Mouse (Mus musculus): ENCODE results near the gene Mccc2. TPM values are rescaled to one million over a fixed set of nuclear protein-coding genes. Genes with fewer than 3 reads are reported as not detected.
A peak's percentile ranks its signal among the peaks of the same experiment; 100 is the strongest.

Mccc2 gene
- polyA plus RNA-seq, 1 experiment from 2014 or later, result 33.0 TPM

DNA sequence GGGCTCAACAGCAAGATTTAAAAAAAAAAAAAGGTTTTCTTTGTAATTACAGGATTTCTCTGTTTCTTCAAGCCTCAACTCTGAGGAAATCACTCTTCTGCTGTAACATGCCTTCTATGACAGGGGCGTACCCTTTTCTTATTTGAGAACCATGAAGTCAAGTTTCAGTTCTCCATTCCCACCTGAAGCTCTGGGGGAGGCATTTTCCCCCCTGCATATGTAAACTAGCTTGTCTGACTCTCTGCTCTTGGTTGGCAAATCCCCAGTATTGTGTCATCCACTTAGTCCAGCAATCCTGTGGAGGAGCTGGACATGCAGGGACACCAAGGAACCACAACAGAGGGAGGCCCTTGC, 59.9 kb downstream of the Mccc2 start:
- H3K4me2 ChIP-seq (ENCODE audit: low read depth, low read length, severe bottlenecking), result no peak overlapping the region
- no peaks in the 10 kb centered on the region for H3K27me3 ChIP-seq (ENCODE audit: control insufficient read depth, insufficient read depth, low read length)
- H3K36me3 ChIP-seq (ENCODE audit: control insufficient read depth, insufficient read depth, low read length), result no peaks in the 10 kb centered on the region; the same call in 1 of the 2 replicates
- no peak overlapping the region for H3K9ac ChIP-seq (ENCODE audit: low read length)
- 94% methylated on average over 1 of the region's 1 CpGs for WGBS
- H3K27ac ChIP-seq (ENCODE audit: low read depth, low read length), result no peak overlapping the region
- H3K9me3 ChIP-seq (ENCODE audit: control insufficient read depth, low read length), result no peaks in the 10 kb centered on the region
- no peaks in the 10 kb centered on the region for H3K4me1 ChIP-seq (replicated peaks; ENCODE audit: control insufficient read depth, insufficient read depth, low read length)
- DNase-seq (ENCODE audit: low spot score) (no peak), ATAC-seq (replicated peaks; ENCODE audit: low FRiP score) (no peak)
- no peak overlapping the region for H3K4me3 ChIP-seq (ENCODE audit: low read depth, low read length)

DNA sequence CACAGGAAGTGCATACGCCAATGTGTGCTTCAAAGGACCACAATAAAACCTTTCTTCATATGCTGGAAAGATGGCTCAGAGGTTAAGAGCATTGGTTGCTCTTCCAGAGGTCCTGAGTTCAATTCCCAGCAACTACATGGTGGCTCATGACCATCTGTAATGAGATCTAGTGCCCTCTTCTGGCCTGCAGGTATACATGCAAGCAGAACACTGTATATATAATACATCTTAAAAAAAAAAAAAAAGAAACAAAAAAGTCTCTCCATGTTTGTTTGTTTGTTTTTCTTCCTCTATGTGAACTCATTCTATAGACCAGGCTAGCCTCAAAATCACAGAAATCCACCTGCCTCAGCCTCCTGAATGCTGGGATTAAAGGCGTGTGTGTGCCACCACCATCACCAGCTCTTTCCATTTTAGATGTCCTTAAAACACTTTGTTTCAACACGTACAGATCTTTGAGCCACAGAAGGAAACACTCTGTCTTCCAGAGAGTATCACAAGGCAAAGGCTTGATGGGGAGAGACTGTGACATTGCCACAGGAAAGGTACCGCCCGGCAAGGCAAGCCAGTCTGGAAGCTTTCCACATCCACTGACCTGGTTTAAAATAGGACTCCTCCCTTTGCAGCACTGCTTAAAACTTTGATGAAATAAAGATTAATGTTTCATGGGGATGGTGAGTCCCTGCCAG, 60.4 kb downstream of the Mccc2 start:
- 94% methylated on average over 5 of the region's 5 CpGs for WGBS
- no peak for ATAC-seq (replicated peaks; ENCODE audit: low FRiP score)
- H3K9me3 ChIP-seq (ENCODE audit: control insufficient read depth, low read length), result no peaks in the 10 kb centered on the region

GRCm38 (mm10) chr13:99947417-99947816, 68.0 kb downstream of the Mccc2 start:
- 85% methylated on average over 4 of the region's 4 CpGs for WGBS
- no peak overlapping the region for H3K4me3 ChIP-seq (ENCODE audit: low read depth, low read length)
- ATAC-seq (replicated peaks; ENCODE audit: low FRiP score), result no peak
- no peaks in the 10 kb centered on the region for H3K27me3 ChIP-seq (ENCODE audit: control insufficient read depth, insufficient read depth, low read length)
- no peaks in the 10 kb centered on the region for H3K4me1 ChIP-seq (replicated peaks; ENCODE audit: control insufficient read depth, insufficient read depth, low read length)
- H3K27ac ChIP-seq (ENCODE audit: low read depth, low read length), result no peak overlapping the region
- no peak overlapping the region for H3K9ac ChIP-seq (ENCODE audit: low read length)
- H3K9me3 ChIP-seq (ENCODE audit: control insufficient read depth, low read length), result no peaks in the 10 kb centered on the region
- no peaks in the 10 kb centered on the region for H3K36me3 ChIP-seq (ENCODE audit: control insufficient read depth, insufficient read depth, low read length)
- DNase-seq (ENCODE audit: low spot score), result no peak
- H3K4me2 ChIP-seq (ENCODE audit: low read depth, low read length, severe bottlenecking), result no peak overlapping the region

More for the DNA sequence above, 60.4 kb downstream of the Mccc2 start:
- H3K27me3 ChIP-seq (ENCODE audit: control insufficient read depth, insufficient read depth, low read length), result no peaks in the 10 kb centered on the region
- H3K36me3 ChIP-seq (ENCODE audit: control insufficient read depth, insufficient read depth, low read length), result no peaks in the 10 kb centered on the region; the same call in 1 of the 2 replicates
- H3K4me2 ChIP-seq (ENCODE audit: low read depth, low read length, severe bottlenecking), result no peak overlapping the region
- H3K27ac ChIP-seq (ENCODE audit: low read depth, low read length), result no peak overlapping the region
- H3K4me3 ChIP-seq (ENCODE audit: low read depth, low read length), result no peak overlapping the region
- DNase-seq (ENCODE audit: low spot score), result no peak
- no peak overlapping the region for H3K9ac ChIP-seq (ENCODE audit: low read length)
- no peaks in the 10 kb centered on the region for H3K4me1 ChIP-seq (replicated peaks; ENCODE audit: control insufficient read depth, insufficient read depth, low read length)

DNA sequence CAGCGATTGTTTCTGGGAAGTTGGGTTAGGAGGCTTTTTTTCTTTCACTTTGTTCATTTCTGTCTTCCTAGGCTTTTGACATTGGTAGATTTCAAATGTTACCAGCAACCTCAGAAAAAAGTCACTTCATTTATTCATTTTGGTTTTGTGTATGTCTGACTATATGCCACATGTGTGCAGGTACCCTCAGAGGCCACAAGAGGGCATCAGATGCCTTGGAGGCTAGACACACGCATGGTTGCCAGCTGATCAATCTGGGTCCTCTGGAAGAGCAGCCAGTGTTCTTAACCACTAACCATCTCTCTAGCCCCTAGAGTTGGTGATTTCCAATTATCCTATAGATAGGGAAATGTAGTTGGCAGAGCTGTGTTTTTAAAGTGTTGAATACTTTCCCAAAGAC, 71.9 kb downstream of the Mccc2 start:
- H3K4me3 ChIP-seq (ENCODE audit: low read depth, low read length), result no peak overlapping the region
- no peak overlapping the region for H3K4me2 ChIP-seq (ENCODE audit: low read depth, low read length, severe bottlenecking)
- no peak for ATAC-seq (replicated peaks; ENCODE audit: low FRiP score)
- no peaks in the 10 kb centered on the region for H3K36me3 ChIP-seq (ENCODE audit: control insufficient read depth, insufficient read depth, low read length)
- 96% methylated on average over 2 of the region's 2 CpGs for WGBS
- no peak overlapping the region for H3K9ac ChIP-seq (ENCODE audit: low read length)
- H3K27me3 ChIP-seq (ENCODE audit: control insufficient read depth, insufficient read depth, low read length), result no peaks in the 10 kb centered on the region
- no peaks in the 10 kb centered on the region for H3K9me3 ChIP-seq (ENCODE audit: control insufficient read depth, low read length)
- H3K4me1 ChIP-seq (replicated peaks; ENCODE audit: control insufficient read depth, insufficient read depth, low read length), result peaks cover 3% of the 10 kb centered on the region; the same call in 1 of the 2 replicates
- no peak for DNase-seq (ENCODE audit: low spot score)
- no peak overlapping the region for H3K27ac ChIP-seq (ENCODE audit: low read depth, low read length)

GRCm38 (mm10) chr13:99940601-99941000, 74.8 kb downstream of the Mccc2 start:
- ATAC-seq (replicated peaks; ENCODE audit: low FRiP score) (peak; percentile 90), DNase-seq (ENCODE audit: low spot score) (peak; percentile 69)
- peak overlapping the region; percentile 69 for H3K27ac ChIP-seq (ENCODE audit: low read depth, low read length)
- H3K36me3 ChIP-seq (ENCODE audit: control insufficient read depth, insufficient read depth, low read length), result no peaks in the 10 kb centered on the region
- H3K9ac ChIP-seq (ENCODE audit: low read length), result no peak overlapping the region
- H3K4me3 ChIP-seq (ENCODE audit: low read depth, low read length), result no peak overlapping the region
- WGBS, result 11% methylated on average over 2 of the region's 2 CpGs
- no peak overlapping the region for H3K4me2 ChIP-seq (ENCODE audit: low read depth, low read length, severe bottlenecking)
- H3K9me3 ChIP-seq (ENCODE audit: control insufficient read depth, low read length), result no peaks in the 10 kb centered on the region
- no peaks in the 10 kb centered on the region for H3K27me3 ChIP-seq (ENCODE audit: control insufficient read depth, insufficient read depth, low read length)
- peaks cover 3% of the 10 kb centered on the region; the same call in 1 of the 2 replicates for H3K4me1 ChIP-seq (replicated peaks; ENCODE audit: control insufficient read depth, insufficient read depth, low read length)

- Histone ChIP-seq H3K27me3 (ENCODE audit: control insufficient read depth, insufficient read depth, low read length) (no peaks in the 10 kb centered on the region), H3K27ac (ENCODE audit: low read depth, low read length) (no peak overlapping the region), H3K9ac (ENCODE audit: low read length) (no peak overlapping the region), H3K36me3 (ENCODE audit: control insufficient read depth, insufficient read depth, low read length) (no peaks in the 10 kb centered on the region), H3K9me3 (ENCODE audit: control insufficient read depth, low read length) (no peaks in the 10 kb centered on the region), H3K4me3 (ENCODE audit: low read depth, low read length) (no peak overlapping the region), H3K4me1 (replicated peaks; ENCODE audit: control insufficient read depth, insufficient read depth, low read length) (peaks cover 3% of the 10 kb centered on the region; the same call in 1 of the 2 replicates), H3K4me2 (ENCODE audit: low read depth, low read length, severe bottlenecking) (no peak overlapping the region)
- ATAC-seq (replicated peaks; ENCODE audit: low FRiP score) (no peak), DNase-seq (ENCODE audit: low spot score) (no peak)
- WGBS, result 68% methylated on average over 8 of the region's 8 CpGs
Measured at GRCm38 (mm10) chr13:99939320-99939671, 76.1 kb downstream of the Mccc2 start.

GRCm38 (mm10) chr13:99938606-99939319, 76.7 kb downstream of the Mccc2 start:
- Histone ChIP-seq H3K36me3 (ENCODE audit: control insufficient read depth, insufficient read depth, low read length) (no peaks in the 10 kb centered on the region), H3K4me2 (ENCODE audit: low read depth, low read length, severe bottlenecking) (no peak overlapping the region), H3K27me3 (ENCODE audit: control insufficient read depth, insufficient read depth, low read length) (no peaks in the 10 kb centered on the region), H3K4me3 (ENCODE audit: low read depth, low read length) (no peak overlapping the region), H3K9ac (ENCODE audit: low read length) (no peak overlapping the region), H3K9me3 (ENCODE audit: control insufficient read depth, low read length) (no peaks in the 10 kb centered on the region), H3K4me1 (replicated peaks; ENCODE audit: control insufficient read depth, insufficient read depth, low read length) (peaks cover 3% of the 10 kb centered on the region; the same call in 1 of the 2 replicates), H3K27ac (ENCODE audit: low read depth, low read length) (no peak overlapping the region)
- 85% methylated on average over 10 of the region's 10 CpGs for WGBS
- no peak for DNase-seq (ENCODE audit: low spot score)
- ATAC-seq (replicated peaks; ENCODE audit: low FRiP score), result no peak

DNA sequence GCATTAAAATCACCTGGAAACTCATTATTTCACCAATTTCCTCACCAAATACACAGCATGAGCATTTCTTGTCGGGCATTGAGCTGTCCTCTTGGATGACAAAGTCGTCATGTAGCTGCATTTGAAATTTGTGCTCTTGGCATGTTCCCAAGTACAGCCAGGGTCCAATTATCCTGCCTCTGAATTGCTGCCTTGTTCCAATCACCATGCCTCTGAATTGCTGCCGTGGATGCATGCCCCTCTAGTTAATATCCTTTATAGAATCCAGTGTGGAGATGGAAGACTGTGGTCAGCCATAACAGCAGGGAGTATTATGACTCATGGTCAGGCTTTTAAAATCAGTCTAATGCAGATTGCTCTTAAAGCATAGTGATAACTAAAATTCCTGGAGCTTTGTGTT, 77.7 kb downstream of the Mccc2 start:
- Histone ChIP-seq H3K36me3 (ENCODE audit: control insufficient read depth, insufficient read depth, low read length) (no peaks in the 10 kb centered on the region), H3K4me2 (ENCODE audit: low read depth, low read length, severe bottlenecking) (no peak overlapping the region), H3K27me3 (ENCODE audit: control insufficient read depth, insufficient read depth, low read length) (no peaks in the 10 kb centered on the region), H3K4me1 (replicated peaks; ENCODE audit: control insufficient read depth, insufficient read depth, low read length) (peaks cover 3% of the 10 kb centered on the region; the same call in 1 of the 2 replicates), H3K27ac (ENCODE audit: low read depth, low read length) (peak overlapping the region; percentile 25; the same call in 1 of the 2 replicates), H3K9ac (ENCODE audit: low read length) (no peak overlapping the region), H3K4me3 (ENCODE audit: low read depth, low read length) (no peak overlapping the region), H3K9me3 (ENCODE audit: control insufficient read depth, low read length) (no peaks in the 10 kb centered on the region)
- ATAC-seq (replicated peaks; ENCODE audit: low FRiP score), result peak; percentile 61; the same call in 1 of the 2 replicates
- WGBS, result 37% methylated on average over 3 of the region's 3 CpGs
- DNase-seq (ENCODE audit: low spot score), result peak; percentile 53

Measured in forebrain, embryonic 11.5 days (tissue).